Mouse (Mus musculus) ovary, postnatal 10 days (tissue): Measurements from ENCODE around the gene Fgfbp3.
A peak's percentile ranks its signal among the peaks of the same experiment; 100 is the strongest.
"Not testable (repeated sequence)": the region's sequence is repeated elsewhere in the genome, so short reads cannot be mapped to it uniquely, and the experiment has no call there.

Experiments
- DNase-seq: peaks from one replicate; pipeline ENCODE4 v3.0.0; 2022; ENCODE audit warnings: low spot score

The Fgfbp3 gene

GRCm38 (mm10) chr19:36910424-36911045 is 8.9 kb downstream of the Fgfbp3 start:
- no peak for DNase-seq

- no peak for DNase-seq
These were observed 9.6 kb downstream of the Fgfbp3 start for GRCm38 (mm10) chr19:36909676-36910292.

- DNase-seq: no peak
These were observed 10.3 kb downstream of the Fgfbp3 start for GRCm38 (mm10) chr19:36909150-36909549.

- peak; percentile 23 for DNase-seq
These were observed 15.0 kb downstream of the Fgfbp3 start for GRCm38 (mm10) chr19:36904211-36905007.

GRCm38 (mm10) chr19:36903377-36903776 is 16.0 kb downstream of the Fgfbp3 start:
- no peak for DNase-seq

- no peak for DNase-seq
These were observed 21.6 kb downstream of the Fgfbp3 start for GRCm38 (mm10) chr19:36897778-36898177.

GRCm38 (mm10) chr19:36896791-36897569 is 22.4 kb downstream of the Fgfbp3 start:
- DNase-seq: no peak

- DNase-seq: no peak
These were observed 27.7 kb downstream of the Fgfbp3 start for GRCm38 (mm10) chr19:36891746-36892145.

GRCm38 (mm10) chr19:36887706-36888105 is 31.7 kb downstream of the Fgfbp3 start:
- no peak for DNase-seq

- DNase-seq: no peak
These were observed 33.1 kb downstream of the Fgfbp3 start for GRCm38 (mm10) chr19:36886316-36886715.

GRCm38 (mm10) chr19:36883119-36883518 is 36.3 kb downstream of the Fgfbp3 start:
- DNase-seq: no peak

- DNase-seq: no peak
These were observed 40.5 kb downstream of the Fgfbp3 start for GRCm38 (mm10) chr19:36878743-36879495.

- no peak for DNase-seq
These were observed 42.1 kb downstream of the Fgfbp3 start for GRCm38 (mm10) chr19:36877329-36877728.

- DNase-seq: no peak
These were observed 44.8 kb downstream of the Fgfbp3 start for GRCm38 (mm10) chr19:36874651-36875050.

- DNase-seq: not testable (repeated sequence)
These were observed 50.7 kb downstream of the Fgfbp3 start for GRCm38 (mm10) chr19:36868675-36869074.
